Mouse (Mus musculus): ENCODE data around the gene Gm49380.

GRCm38 (mm10) chr9:44047571-44048490, 65.5 kb downstream of the Gm49380 start:
- TF ChIP-seq POLR2A (IDR thresholded peaks at IDR 0.05; ENCODE audit: control insufficient read depth in 1 of 2, insufficient read depth in 1 of 2, low read depth in 1 of 2, low read length in 2 of 2, poor library complexity in 1 of 2) (no peak), CTCF (IDR thresholded peaks at IDR 0.05 in 2 of 3, conservative IDR thresholded peaks at IDR 0.05 in 1 of 3; ENCODE audit: control insufficient read depth in 1 of 3, insufficient read depth in 1 of 3, low read depth in 2 of 3, low read length in 3 of 3, poor library complexity in 1 of 3, severe bottlenecking in 1 of 3) (no peak), GABPA (IDR thresholded peaks at IDR 0.05; ENCODE audit: low read depth, low read length) (no peak), CHD2 (IDR thresholded peaks at IDR 0.05; ENCODE audit: low read length) (no peak), MAFK (IDR thresholded peaks at IDR 0.05; ENCODE audit: borderline replicate concordance, low read depth, low read length) (no peak), UBTF (IDR thresholded peaks at IDR 0.05; ENCODE audit: borderline replicate concordance, insufficient read depth, low read depth, low read length) (no peak), ZC3H11A (IDR thresholded peaks at IDR 0.05; ENCODE audit: low read depth, low read length) (no peak), ZMIZ1 (IDR thresholded peaks at IDR 0.05; ENCODE audit: low read depth, low read length) (no peak), BHLHE40 (IDR thresholded peaks at IDR 0.05; ENCODE audit: borderline replicate concordance, low read depth, low read length) (no peak), TBP (IDR thresholded peaks at IDR 0.05; ENCODE audit: low read depth, low read length) (no peak)
